Mouse (Mus musculus) forebrain, embryonic 14.5 days (tissue): ENCODE data around the gene Meis2. TPM values are rescaled to one million over a fixed set of nuclear protein-coding genes. Genes with fewer than 3 reads are reported as not detected.

Experiments used
- ATAC-seq: fragments of 200-750 bp; cut with Nextera tagmentation; 2 replicates; pipeline ENCODE4 v1.8.0; 2017; ENCODE audit warnings: mild to moderate bottlenecking, moderate library complexity
- DNase-seq: peaks from one replicate; pipeline ENCODE4 v3.0.0-alpha.2; 2015; ENCODE audit warnings: low spot score
- H3K27ac ChIP-seq: fragments of 300-500 bp; sonication (generic); 2 replicates; pipeline ENCODE4 v1.5.1; 2014; ENCODE audit warnings: low read depth, mild to moderate bottlenecking, control low read depth, low read length, moderate library complexity
- H3K27me3 ChIP-seq: fragments of 300-500 bp; sonication (generic); replicated peaks from 2 replicates; pipeline ENCODE4 v1.6.1; 2014; ENCODE audit warnings: low read length, control low read depth, mixed read lengths; ENCODE audit not compliant: control insufficient read depth, insufficient read depth
- H3K36me3 ChIP-seq: fragments of 300-500 bp; sonication (generic); 2 replicates; pipeline ENCODE4 v1.6.1; 2014; ENCODE audit warnings: low read length, control low read depth; ENCODE audit not compliant: control insufficient read depth, insufficient read depth
- H3K4me1 ChIP-seq: fragments of 300-500 bp; sonication (generic); 2 replicates; pipeline ENCODE4 v1.6.1; 2014; ENCODE audit warnings: antibody characterized with exemption, low read length, control low read depth; ENCODE audit not compliant: control insufficient read depth, insufficient read depth
- H3K4me2 ChIP-seq: fragments of 300-500 bp; sonication (generic); 2 replicates; pipeline ENCODE4 v1.6.1; 2014; ENCODE audit warnings: mild to moderate bottlenecking, control low read depth, low read length
- H3K4me3 ChIP-seq: fragments of 300-500 bp; sonication (generic); 2 replicates; pipeline ENCODE4 v1.5.1; 2014; ENCODE audit warnings: low read depth, low read length, control low read depth
- H3K9ac ChIP-seq: fragments of 300-500 bp; sonication (generic); 2 replicates; pipeline ENCODE4 v1.6.1; 2014; ENCODE audit warnings: mild to moderate bottlenecking, low read length, control low read depth, moderate library complexity
- H3K9me3 ChIP-seq: fragments of 300-500 bp; sonication (generic); replicated peaks from 2 replicates; pipeline ENCODE4 v1.6.1; 2016; ENCODE audit warnings: low read length, control low read depth, mixed read lengths; ENCODE audit not compliant: control insufficient read depth
- WGBS: fragments of 180-500 bp; shearing (Covaris S2); extraction: QIAGEN DNeasy Blood & Tissue Kit; methylation state at CpG from one replicate; pipeline ENCODE4 v1.1.7; 2014; 5-methylcytosine and 5-hydroxymethylcytosine counted together
- polyA plus RNA-seq: library from polyadenylated mRNA; unstranded; fragments of >200 nt; fragmentation: Nextera tagmentation; extraction: Ambion mirVana; gene quantifications from 2 replicates; pipeline ENCODE4 v1.2.1, GENCODE M21; 2014

Meis2 gene
- polyA plus RNA-seq, 1 experiment from 2014 or later = 99.1 TPM

DNA sequence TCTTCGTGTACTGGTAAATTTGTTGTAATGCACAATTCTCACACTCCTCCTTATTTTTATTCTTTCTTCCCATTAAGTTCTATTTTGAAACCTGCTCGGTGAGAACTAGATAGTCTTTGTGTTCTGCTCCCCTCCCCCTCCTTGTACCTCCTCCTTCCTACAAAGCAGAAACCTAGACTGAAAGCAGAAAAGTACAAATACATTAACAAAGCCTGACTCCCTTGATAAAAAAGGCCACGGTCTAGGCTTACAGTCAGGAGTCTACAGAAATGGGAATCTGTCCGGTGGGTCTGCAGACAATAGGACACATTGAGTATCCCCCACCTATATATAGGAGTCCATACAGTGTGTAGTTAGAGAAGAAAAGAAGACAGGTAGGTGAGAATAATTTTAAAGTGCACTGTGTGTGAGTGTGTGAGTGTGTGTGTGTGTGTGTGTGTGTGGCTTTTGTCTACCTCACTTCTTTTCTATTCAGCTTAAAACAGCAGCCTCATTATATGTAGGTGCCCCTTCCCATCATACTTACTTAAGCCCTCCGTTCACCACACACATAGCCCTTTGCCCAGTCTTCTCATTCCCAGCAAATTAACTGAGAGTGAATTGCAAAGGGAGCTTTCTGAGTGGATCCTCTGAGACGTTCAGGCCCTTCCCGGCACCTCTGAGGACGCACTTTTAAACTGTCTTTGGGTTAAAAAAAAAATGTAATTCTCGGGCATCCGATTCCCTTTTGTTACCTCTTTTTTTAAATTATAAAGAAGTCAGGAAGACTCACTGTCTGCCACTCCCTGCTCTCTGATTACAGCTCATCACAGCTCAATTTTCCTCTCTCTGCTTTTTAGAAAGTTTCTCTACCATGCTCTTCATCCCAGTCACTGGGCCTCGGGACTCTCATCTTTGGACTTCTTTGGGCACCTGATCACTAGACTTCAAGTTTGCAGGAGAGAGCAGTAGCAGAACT is 208.2 kb downstream of the Meis2 start:
- DNase-seq (peak; percentile 76), ATAC-seq (peak; percentile 13)
- Histone ChIP-seq H3K27ac (peak overlapping the region; percentile 91), H3K36me3 (0 out of 2 replicates have a peak, but pooled peaks cover 3% of the 10 kb centered on the region), H3K27me3 (0 out of 2 replicates have a peak, but pooled peaks cover 6% of the 10 kb centered on the region), H3K9ac (peak overlapping the region; percentile 59), H3K4me1 (peaks cover 38% of the 10 kb centered on the region), H3K4me2 (peak overlapping the region; percentile 51), H3K4me3 (peak overlapping the region; percentile 17; the same call in 1 of the 2 replicates), H3K9me3 (no peaks in the 10 kb centered on the region)
- 2% methylated on average over 11 of the region's 11 CpGs for WGBS

DNA sequence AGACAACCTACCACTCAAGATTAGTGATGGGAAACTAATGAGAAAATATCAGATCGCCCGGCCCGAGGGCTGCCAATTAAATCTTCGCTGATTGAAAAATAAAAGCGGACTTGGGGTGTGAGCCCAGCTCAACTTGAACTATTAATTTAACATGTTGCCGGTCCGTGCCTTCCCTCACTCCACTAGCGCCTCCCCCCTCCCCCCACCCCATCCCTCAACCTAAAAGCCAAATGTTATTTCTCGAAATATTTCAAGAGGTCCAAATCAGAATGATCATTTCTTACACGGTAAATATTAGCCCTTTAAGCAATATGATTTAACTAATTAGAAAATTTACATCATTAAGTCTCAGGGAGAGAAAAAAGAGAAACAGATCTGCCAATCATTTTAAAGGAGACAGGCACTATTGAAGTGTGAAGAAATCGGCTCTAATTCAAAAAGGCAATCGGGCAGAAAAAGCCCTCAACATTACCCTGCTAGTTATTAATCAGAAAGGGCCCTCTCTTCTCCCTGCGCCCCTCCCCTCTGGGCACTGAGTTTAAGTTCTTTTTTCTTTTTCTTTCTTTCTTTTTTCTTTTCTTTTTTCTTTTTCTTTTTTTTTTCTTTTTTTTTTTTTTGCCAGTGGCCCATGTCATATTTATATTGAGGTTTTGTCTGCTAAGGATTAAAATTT is 209.1 kb downstream of the Meis2 start:
- peak overlapping the region; percentile 70; the same call in 1 of the 2 replicates for H3K9ac ChIP-seq
- 0 out of 2 replicates have a peak, but pooled peaks cover 6% of the 10 kb centered on the region for H3K27me3 ChIP-seq
- H3K9me3 ChIP-seq = no peaks in the 10 kb centered on the region
- H3K36me3 ChIP-seq = no peaks in the 10 kb centered on the region
- peaks cover 41% of the 10 kb centered on the region for H3K4me1 ChIP-seq
- DNase-seq (peak; percentile 92), ATAC-seq (peak; percentile 44)
- H3K4me3 ChIP-seq = peak overlapping the region; percentile 31
- WGBS = under 1% methylated on average over 13 of the region's 13 CpGs
- H3K27ac ChIP-seq = peak overlapping the region; percentile 74
- H3K4me2 ChIP-seq = peak overlapping the region; percentile 68

DNA sequence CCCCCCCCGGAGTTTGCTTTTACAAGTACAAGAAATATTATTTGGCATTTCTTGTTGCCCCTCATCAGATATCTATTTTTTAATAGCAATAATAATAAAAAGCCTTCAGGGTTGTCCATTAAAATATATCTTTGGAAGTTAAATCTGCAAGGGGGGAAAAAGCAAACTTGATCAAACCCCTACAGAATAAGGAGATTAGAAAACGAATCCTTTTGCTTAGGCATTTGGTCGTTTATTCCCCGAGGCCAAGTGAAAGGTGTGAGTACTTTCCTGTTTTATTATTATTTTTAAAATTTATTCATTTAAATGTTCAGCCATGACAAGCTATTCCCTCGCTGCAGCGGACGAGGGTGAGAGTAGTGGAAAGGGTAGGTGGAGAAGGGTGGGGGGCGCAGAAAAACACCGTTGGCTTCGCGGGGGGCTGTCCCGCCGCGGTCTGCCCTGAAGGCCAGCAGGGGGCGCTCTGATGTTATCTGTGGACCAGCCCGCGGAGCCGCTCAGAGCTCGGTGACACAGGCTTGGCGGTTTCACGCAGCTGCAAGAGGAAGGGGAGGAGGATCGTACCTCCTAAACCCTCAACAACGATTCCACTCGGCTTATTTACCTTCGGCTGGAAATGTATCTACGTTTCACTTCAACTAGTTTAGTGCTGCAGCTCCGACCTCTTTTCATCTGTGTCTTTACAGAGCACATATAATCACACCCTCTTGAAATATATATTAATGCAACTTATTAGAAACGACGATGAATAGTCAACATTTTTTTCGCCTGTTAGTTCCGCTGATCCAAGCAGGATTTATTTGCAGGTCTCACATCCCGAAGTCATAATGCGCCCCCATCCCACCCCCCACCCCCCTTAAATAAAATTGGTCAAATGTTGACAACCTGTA is 209.9 kb downstream of the Meis2 start:
- H3K4me2 ChIP-seq = peak overlapping the region; percentile 68
- peak overlapping the region; percentile 31 for H3K4me3 ChIP-seq
- ATAC-seq (peak; percentile 71), DNase-seq (peak; percentile 97)
- peaks cover 37% of the 10 kb centered on the region for H3K4me1 ChIP-seq
- peaks cover 10% of the 10 kb centered on the region; the same call in 1 of the 2 replicates for H3K27me3 ChIP-seq
- H3K9ac ChIP-seq = peak overlapping the region; percentile 70
- WGBS = under 1% methylated on average over 33 of the region's 33 CpGs
- H3K36me3 ChIP-seq = no peaks in the 10 kb centered on the region
- H3K27ac ChIP-seq = peak overlapping the region; percentile 74
- no peaks in the 10 kb centered on the region for H3K9me3 ChIP-seq

DNA sequence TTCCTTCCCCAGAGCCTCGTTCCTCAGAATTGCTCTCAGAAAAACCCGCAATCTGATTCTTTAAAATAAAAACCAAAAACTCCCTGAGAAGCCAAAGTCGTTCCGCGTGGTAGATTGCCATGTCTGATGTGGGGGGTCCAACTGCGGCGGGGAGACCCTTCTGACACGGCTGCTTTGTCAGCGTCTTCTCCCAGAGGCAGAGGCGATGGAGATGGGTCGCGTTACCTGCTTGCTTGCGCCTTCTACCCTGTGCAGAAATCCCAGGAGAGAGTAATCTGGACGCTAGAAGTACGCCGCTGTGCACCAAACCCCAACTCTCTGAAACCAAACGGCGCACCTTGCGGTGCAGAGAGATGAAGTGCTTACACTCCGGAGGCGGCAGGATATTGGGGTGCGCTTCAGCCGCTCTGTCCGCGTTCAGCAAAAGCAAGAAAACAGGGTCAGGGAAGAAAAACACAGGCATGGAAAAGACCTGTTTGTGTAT is 210.8 kb downstream of the Meis2 start:
- Histone ChIP-seq H3K36me3 (no peaks in the 10 kb centered on the region), H3K4me2 (peak overlapping the region; percentile 68), H3K9ac (peak overlapping the region; percentile 70), H3K9me3 (no peaks in the 10 kb centered on the region), H3K4me3 (peak overlapping the region; percentile 31), H3K27ac (peak overlapping the region; percentile 74), H3K27me3 (peaks cover 10% of the 10 kb centered on the region; the same call in 1 of the 2 replicates), H3K4me1 (peaks cover 28% of the 10 kb centered on the region)
- 2% methylated on average over 25 of the region's 25 CpGs for WGBS
- DNase-seq = peak; percentile 59
- no peak for ATAC-seq

DNA sequence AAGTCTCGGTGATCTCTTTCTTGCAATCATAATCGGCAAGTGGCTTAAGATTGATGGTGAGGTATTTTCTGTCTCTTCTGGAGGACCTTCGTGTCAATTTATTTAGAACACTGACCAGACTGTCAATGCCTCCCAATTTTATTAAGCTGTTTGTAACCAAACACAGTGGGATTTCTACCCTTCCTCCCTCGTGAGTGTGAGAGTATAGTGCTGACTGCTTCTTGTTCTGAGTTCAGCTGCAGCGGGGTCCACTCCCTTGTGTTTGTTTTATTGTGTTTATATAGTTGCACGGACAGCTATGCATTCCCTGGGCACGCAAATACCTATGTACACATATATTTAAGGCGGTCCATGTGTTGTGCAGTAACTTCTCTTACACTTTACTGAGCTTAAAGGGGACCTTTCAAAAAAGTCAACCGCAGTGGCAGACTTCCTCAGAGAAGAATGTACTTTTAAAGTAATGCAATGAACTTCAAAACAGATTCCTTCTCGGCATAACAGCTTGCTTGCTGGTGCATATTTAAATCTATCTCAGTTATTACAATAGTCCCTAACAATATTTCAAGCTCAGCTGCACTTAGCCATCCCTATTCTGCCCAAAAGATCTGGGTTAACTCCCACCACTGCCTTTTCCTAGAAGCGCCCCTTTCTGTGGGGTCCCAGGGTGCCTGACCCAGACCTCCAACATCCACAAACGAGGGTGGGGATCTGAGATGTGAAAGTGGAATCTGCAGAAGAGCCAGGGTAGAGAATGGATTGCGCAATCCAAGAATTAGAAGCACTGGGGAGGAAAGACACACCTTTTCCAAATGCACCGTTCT is 211.4 kb downstream of the Meis2 start:
- H3K4me3 ChIP-seq = peak overlapping the region; percentile 31
- peak overlapping the region; percentile 68 for H3K4me2 ChIP-seq
- H3K9ac ChIP-seq = peak overlapping the region; percentile 70
- ATAC-seq (no peak), DNase-seq (no peak)
- H3K27me3 ChIP-seq = peaks cover 10% of the 10 kb centered on the region; the same call in 1 of the 2 replicates
- no peaks in the 10 kb centered on the region for H3K9me3 ChIP-seq
- no peaks in the 10 kb centered on the region for H3K36me3 ChIP-seq
- WGBS = 10% methylated on average over 14 of the region's 14 CpGs
- H3K27ac ChIP-seq = peak overlapping the region; percentile 74
- peaks cover 22% of the 10 kb centered on the region for H3K4me1 ChIP-seq

DNA sequence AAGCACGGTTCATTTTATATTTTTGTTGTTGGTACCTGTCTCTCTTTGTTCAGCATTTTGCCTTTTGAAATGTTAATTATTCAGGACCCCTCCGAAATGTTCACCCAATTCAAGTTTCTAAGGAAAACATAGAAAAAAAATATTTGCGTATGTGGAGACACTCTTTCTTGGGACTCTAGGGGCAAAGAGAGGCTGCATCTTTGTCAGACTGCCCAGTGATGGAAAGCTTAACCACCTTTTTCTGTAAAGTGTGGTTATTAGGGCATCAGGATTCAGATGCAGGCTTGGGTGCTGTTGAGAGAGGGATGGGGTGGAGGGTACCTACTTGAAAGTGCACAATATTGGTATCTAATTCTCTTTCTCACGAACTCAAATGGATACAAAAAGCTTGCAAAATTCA is 212.4 kb downstream of the Meis2 start:
- H3K4me1 ChIP-seq = peaks cover 21% of the 10 kb centered on the region
- peaks cover 10% of the 10 kb centered on the region; the same call in 1 of the 2 replicates for H3K27me3 ChIP-seq
- ATAC-seq (no peak), DNase-seq (no peak)
- 10% methylated on average over 4 of the region's 4 CpGs for WGBS
- peak overlapping the region; percentile 68 for H3K4me2 ChIP-seq
- peak overlapping the region; percentile 74 for H3K27ac ChIP-seq
- no peaks in the 10 kb centered on the region for H3K36me3 ChIP-seq
- H3K9me3 ChIP-seq = no peaks in the 10 kb centered on the region
- H3K4me3 ChIP-seq = 0 out of 2 replicates have a peak overlapping the region, but pooled peaks have one; percentile 19
- H3K9ac ChIP-seq = peak overlapping the region; percentile 70

DNA sequence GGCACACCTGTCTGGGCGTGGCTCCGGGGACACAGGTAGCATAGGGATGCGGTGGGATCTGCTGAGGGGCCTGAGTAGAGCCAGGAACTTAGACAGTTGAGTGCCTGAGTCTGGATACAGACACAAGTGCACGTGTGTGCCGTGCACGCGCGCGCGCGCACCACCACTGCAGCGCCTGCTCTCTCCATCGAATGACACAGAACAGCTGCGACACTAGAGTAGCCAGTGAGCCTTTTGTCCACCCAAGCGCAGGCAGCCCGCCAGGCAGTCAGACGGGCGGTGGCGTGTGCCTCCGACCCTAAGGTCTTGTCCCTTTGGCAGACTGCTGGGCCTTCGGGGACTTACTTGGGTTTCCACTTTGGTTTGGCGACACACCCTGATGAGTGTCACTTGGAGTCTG is 213.0 kb downstream of the Meis2 start:
- WGBS = 0% methylated on average over 22 of the region's 22 CpGs
- Histone ChIP-seq H3K9me3 (no peaks in the 10 kb centered on the region), H3K9ac (peak overlapping the region; percentile 70), H3K4me3 (peak overlapping the region; percentile 19), H3K4me2 (peak overlapping the region; percentile 68), H3K36me3 (no peaks in the 10 kb centered on the region), H3K27ac (peak overlapping the region; percentile 74), H3K4me1 (peaks cover 21% of the 10 kb centered on the region), H3K27me3 (peaks cover 10% of the 10 kb centered on the region; the same call in 1 of the 2 replicates)
- DNase-seq (peak; percentile 87), ATAC-seq (peak; percentile 54)
